Mouse (Mus musculus): Measurements from ENCODE around the gene Sgsm1. TPM values are rescaled to one million over a fixed set of nuclear protein-coding genes. Genes with fewer than 3 reads are reported as not detected.

The Sgsm1 gene
- polyA plus RNA-seq, 1 experiment from 2014 or later = 13.9 TPM

DNA sequence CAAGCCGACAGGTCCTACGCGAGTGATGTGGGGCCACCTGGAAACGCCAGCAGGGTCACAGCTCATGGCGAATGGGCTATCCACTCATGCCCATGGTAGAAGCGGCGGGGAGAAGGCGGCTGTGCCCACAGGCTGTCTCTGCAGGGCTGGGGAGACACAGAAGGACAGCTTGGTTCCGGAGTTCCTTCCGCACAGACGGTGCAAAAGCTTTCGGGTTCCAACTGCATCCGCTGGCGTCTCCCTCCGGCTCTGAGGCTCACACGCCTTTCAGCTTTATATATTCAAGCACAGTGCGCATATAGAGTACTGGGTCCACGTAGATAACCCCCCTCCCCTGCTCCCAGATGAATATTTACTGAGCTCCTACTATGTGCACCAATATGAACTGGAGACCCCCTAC is 116.8 kb downstream of the Sgsm1 start:
- no peak overlapping the region for H3K27ac ChIP-seq
- ATAC-seq (ENCODE audit: low FRiP score, low read depth) = no peak
- no peaks in the 10 kb centered on the region for H3K9me3 ChIP-seq
- H3K36me3 ChIP-seq = no peaks in the 10 kb centered on the region
- H3K4me1 ChIP-seq = no peaks in the 10 kb centered on the region
- 92% methylated on average over 18 of the region's 18 CpGs for WGBS
- no peak overlapping the region for H3K4me3 ChIP-seq
- no peaks in the 10 kb centered on the region for H3K27me3 ChIP-seq (replicated peaks)
- no peak overlapping the region for H3K9ac ChIP-seq
- H3K4me2 ChIP-seq (replicated peaks) = no peak overlapping the region

Small RNA genes within 50 kb of the gene (microRNA-seq; reads per million reads assigned to microRNA genes)
- gene Mir7229 (not detected), gene Mir7230 (not detected)

Other genes with a start within 250 kb of the Sgsm1 start
- not detected in 2 replicates for gene Crybb2, start 240.7 kb downstream of the Sgsm1 start, polyA plus RNA-seq (2016; fragmentation: Nextera tagmentation; extraction: Ambion mirVana)
- 0.32 and 0.42 TPM in 2 replicates for gene Crybb3, start 229.2 kb downstream of the Sgsm1 start, polyA plus RNA-seq (2016; fragmentation: Nextera tagmentation; extraction: Ambion mirVana)
- gene 2900026A02Rik, start 89.5 kb downstream of the Sgsm1 start, polyA plus RNA-seq (2016; fragmentation: Nextera tagmentation; extraction: Ambion mirVana) = 2.6 and 3.0 TPM in 2 replicates
- gene Tmem211, start 83.9 kb downstream of the Sgsm1 start, polyA plus RNA-seq (2016; fragmentation: Nextera tagmentation; extraction: Ambion mirVana) = not detected in 2 replicates
- not detected in 2 replicates for gene Aym1, start 46.5 kb upstream of the Sgsm1 start, polyA plus RNA-seq (2016; fragmentation: Nextera tagmentation; extraction: Ambion mirVana)
- 16.5 and 19.2 TPM in 2 replicates for gene Wscd2, start 179.5 kb upstream of the Sgsm1 start, polyA plus RNA-seq (2016; fragmentation: Nextera tagmentation; extraction: Ambion mirVana)

All from neural tube, embryonic 12.5 days (tissue).